Mouse (Mus musculus): ENCODE results near the gene Llgl2. TPM values are rescaled to one million over a fixed set of nuclear protein-coding genes. Genes with fewer than 3 reads are reported as not detected.

Llgl2 gene
- polyA plus RNA-seq, 1 experiment from 2014 or later = 15.7 TPM

GRCm38 (mm10) chr11:115903384-115904230, 79.8 kb downstream of the Llgl2 start:
- no peak for DNase-seq (ENCODE audit: low spot score)

- DNase-seq (ENCODE audit: low spot score) = peak; percentile 31
Measured at GRCm38 (mm10) chr11:115904231-115904955, 80.5 kb downstream of the Llgl2 start.

Small RNA genes within 50 kb of the gene (microRNA-seq; reads per million reads assigned to microRNA genes)
- not detected for gene Mir5621 (ENCODE audit: borderline number of aligned reads)

Other genes with a start within 250 kb of the Llgl2 start
- 81.2 and 85.3 TPM in 2 replicates for gene Mrps7, start 220.1 kb upstream of the Llgl2 start, polyA plus RNA-seq (2015; fragmentation: Nextera tagmentation; extraction: Ambion mirVana)
- 20.1 and 20.9 TPM in 2 replicates for gene Gga3, start 220.0 kb upstream of the Llgl2 start, polyA plus RNA-seq (2015; fragmentation: Nextera tagmentation; extraction: Ambion mirVana)
- 120 and 121 TPM in 2 replicates for gene Mif4gd, start 211.1 kb upstream of the Llgl2 start, polyA plus RNA-seq (2015; fragmentation: Nextera tagmentation; extraction: Ambion mirVana)
- gene Slc25a19, start 195.8 kb upstream of the Llgl2 start, polyA plus RNA-seq (2015; fragmentation: Nextera tagmentation; extraction: Ambion mirVana) = 35.5 and 39.5 TPM in 2 replicates
- 143 and 144 TPM in 2 replicates for gene Grb2, start 115.5 kb upstream of the Llgl2 start, polyA plus RNA-seq (2015; fragmentation: Nextera tagmentation; extraction: Ambion mirVana)
- gene Tmem94, start 58.6 kb upstream of the Llgl2 start, polyA plus RNA-seq (2015; fragmentation: Nextera tagmentation; extraction: Ambion mirVana) = 8.3 and 9.5 TPM in 2 replicates
- gene Caskin2, start 10.4 kb upstream of the Llgl2 start, polyA plus RNA-seq (2015; fragmentation: Nextera tagmentation; extraction: Ambion mirVana) = 3.5 and 3.7 TPM in 2 replicates
- gene Tsen54, start 9.3 kb upstream of the Llgl2 start, polyA plus RNA-seq (2015; fragmentation: Nextera tagmentation; extraction: Ambion mirVana) = 23.4 and 23.5 TPM in 2 replicates
- 1.4 and 1.5 TPM in 2 replicates for gene Myo15b, start 34.4 kb downstream of the Llgl2 start, polyA plus RNA-seq (2015; fragmentation: Nextera tagmentation; extraction: Ambion mirVana)
- 35.4 and 39.8 TPM in 2 replicates for gene Smim5, start 75.9 kb downstream of the Llgl2 start, polyA plus RNA-seq (2015; fragmentation: Nextera tagmentation; extraction: Ambion mirVana)
- 3.8 and 4.8 TPM in 2 replicates for gene Smim6, start 88.0 kb downstream of the Llgl2 start, polyA plus RNA-seq (2015; fragmentation: Nextera tagmentation; extraction: Ambion mirVana)
- gene Sap30bp, start 109.2 kb downstream of the Llgl2 start, polyA plus RNA-seq (2015; fragmentation: Nextera tagmentation; extraction: Ambion mirVana) = 47.2 and 48.8 TPM in 2 replicates
- gene Recql5, start 109.4 kb downstream of the Llgl2 start, polyA plus RNA-seq (2015; fragmentation: Nextera tagmentation; extraction: Ambion mirVana) = 16.8 and 18.9 TPM in 2 replicates
- gene Itgb4, start 150.7 kb downstream of the Llgl2 start, polyA plus RNA-seq (2015; fragmentation: Nextera tagmentation; extraction: Ambion mirVana) = 7.8 TPM in 2 replicates
- 182 and 188 TPM in 2 replicates for gene Galk1, start 188.7 kb downstream of the Llgl2 start, polyA plus RNA-seq (2015; fragmentation: Nextera tagmentation; extraction: Ambion mirVana)
- gene H3f3b, start 203.9 kb downstream of the Llgl2 start, polyA plus RNA-seq (2015; fragmentation: Nextera tagmentation; extraction: Ambion mirVana) = 2,823 and 2,911 TPM in 2 replicates
- 20.5 and 22.9 TPM in 2 replicates for gene Unk, start 206.3 kb downstream of the Llgl2 start, polyA plus RNA-seq (2015; fragmentation: Nextera tagmentation; extraction: Ambion mirVana)